Mouse (Mus musculus): Measurements from ENCODE around the gene Dpf2.

The Dpf2 gene

DNA sequence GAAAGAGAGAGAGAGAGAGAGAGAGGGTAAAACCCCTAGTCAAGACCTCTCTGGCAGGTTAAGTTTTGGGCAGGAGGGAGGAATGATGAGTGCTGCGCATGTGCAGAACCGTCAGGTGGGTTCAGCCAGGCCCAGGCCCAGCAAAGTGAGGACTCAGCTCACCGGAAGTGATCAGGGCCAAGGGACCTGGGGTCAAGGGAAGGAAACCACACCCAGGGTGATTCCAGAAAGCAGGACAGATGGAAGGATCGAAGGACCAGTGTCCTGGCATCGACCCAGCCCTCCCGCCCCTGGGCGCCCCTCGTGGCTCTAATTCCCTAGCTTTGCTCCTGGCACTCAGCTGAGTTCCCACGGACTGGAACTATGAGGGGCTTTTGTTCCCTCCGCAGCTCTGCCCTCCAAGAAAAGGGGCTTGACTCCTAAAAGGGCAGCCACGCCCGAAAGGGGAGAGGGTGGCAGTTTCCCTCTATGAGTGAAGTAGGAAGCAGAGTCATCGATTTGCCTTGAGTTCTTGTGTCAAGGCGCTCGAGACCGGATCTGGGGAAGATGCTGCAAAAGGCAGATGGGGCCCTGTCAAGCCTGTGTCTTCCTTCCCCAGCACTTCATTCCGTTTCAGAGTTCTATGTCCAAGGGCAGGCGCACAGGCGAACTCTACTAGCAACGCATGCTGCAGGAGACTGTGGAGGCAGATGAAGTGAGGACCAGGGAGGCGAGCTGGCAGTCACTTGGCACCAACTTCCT, 24.5 kb upstream of the Dpf2 start:
- no peak for DNase-seq (ENCODE audit: low read depth, low spot score)

DNA sequence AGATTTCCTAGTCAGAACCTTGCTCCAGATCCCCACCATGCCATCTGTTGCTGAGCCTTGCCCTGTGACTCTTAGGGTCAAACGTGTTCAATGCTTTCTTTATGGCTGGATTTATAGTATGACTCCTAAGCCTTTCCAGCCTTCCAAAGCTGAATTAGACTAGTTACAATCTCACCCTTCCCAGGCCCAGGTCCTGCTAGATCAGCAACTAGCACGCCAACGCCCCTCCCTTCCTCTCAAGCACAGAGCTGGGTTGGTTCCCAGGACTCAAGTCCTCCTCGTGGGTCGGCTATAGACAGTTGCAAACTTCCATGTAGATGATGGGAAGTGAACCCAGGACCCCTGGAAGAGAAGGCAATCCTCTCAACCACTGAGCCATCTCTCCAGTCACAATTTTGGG, 22.9 kb upstream of the Dpf2 start:
- no peak for DNase-seq (ENCODE audit: low read depth, low spot score)

DNA sequence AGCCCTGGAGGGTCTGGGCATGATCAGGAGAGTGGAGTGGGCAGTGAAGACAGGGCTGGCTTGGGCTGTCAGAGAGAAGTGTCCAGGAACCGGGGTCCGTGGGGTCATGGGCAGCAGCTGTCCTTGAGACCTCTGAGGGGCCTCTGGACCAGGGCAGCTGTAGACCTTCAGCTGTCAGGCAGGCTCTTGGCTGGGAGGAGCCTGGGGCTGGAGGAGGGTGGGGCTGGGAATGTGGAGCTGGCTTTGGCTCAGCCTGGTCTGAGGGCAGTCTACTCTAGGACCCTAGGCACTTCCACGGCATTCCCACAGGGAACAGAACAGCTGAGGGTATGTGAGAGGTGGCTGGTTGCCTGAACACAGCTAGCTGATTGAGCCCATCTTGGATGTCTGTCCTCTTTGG, 22.5 kb upstream of the Dpf2 start:
- no peak for DNase-seq (ENCODE audit: low read depth, low spot score)

DNA sequence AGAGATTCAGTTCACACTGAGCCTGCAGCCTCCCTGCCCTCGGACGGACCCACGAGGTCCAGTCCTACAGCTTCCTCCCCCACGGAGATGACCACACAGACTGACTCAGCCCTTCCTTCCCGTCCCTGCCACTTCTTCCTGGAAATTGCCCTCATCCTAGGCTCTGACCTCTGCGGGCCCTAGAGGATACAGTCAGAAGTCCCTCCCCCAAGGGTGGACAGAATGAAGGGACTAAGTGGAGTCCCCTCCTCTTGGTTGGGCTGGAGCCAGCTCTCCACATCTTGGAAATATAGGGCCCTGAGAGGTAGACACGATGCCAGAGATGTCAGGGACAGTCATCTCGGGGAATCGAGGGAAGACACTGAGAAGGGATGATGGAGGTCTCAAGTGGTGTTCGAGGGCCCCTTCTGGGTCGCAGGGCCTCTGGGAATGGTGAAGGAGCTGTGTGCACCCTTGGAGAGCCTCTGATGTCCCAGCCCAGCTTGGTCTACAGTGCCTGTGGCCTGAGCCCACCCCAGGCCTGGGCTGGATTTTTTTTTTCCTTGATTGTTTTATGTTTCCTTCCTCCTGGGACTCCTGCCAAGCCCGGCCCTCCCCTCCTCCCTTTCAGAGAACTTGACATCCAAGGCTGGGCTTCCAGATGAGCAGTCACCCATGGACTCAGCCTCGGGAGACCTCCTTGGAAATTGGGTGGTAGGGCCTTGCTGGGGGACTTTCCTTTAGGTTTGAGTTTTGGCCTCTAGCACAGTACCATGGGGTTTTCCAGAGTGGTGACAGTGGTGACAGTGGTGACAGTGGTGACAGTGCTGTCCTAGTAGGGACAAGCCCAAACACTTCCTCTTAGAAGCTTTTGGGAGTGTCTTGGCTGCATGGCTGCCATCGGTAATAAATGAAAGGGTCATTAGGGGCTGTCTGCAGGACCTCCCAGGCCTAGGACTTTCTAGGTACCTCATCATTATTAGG, 17.1 kb upstream of the Dpf2 start:
- DNase-seq (ENCODE audit: low read depth, low spot score): no peak

DNA sequence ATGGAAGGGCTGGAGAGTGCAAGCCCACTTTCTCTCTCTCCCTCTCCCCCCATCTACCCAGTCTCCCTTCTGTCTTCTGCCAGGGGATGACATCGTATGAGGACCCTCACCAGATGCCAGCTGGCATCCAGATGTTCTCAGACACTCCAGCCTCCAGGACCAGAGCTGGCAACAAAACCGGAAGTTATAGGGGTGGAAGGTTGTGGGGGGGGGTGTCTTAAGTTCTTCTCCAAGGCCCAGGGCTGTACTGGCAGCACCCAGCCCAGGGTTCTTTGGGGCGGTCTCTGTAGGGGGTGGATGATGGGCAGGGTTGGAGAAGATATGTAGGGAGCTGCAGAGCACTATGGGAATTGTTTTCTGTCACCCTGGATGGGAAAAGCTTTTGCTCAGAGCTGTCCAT, 15.7 kb upstream of the Dpf2 start:
- DNase-seq (ENCODE audit: low read depth, low spot score): no peak

DNA sequence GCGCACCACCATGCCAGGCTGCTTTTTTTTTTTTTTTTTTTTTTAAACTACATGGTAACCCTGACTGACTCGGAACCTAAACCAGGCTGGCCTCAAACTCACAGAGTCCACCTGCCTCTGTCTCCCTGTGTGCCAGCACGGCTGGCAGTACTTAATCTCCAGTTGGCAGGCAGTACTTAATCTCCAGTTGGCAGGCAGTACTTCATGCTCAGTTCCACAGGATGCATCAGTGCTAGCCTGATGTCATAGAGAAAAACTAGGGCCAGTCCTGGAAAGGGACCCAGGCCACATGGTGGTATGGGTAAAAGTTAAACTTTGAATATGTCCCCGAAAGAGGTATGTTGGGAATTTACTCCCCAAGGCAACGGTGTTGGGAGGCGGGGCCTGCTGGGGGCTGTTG, 15.3 kb upstream of the Dpf2 start:
- peak; percentile 51 for DNase-seq (ENCODE audit: low read depth, low spot score)

DNA sequence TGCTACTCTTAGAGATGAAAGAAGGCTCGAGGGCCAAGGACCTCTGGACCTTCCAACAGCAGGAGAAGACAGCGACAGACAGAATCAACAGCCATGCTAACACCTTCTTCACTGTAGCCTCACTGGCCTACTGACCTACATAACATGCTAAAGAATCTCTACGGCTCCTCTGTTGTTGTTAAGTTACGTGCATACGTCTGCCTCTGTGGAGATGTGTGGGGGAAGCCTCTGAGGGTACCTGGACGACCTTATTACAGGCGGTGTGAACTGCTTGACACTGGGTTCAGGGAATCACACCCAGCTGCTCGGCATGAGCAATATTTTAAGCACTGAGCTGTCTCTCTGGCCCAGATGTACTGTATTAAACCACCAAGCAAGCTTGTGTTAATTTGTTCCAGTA, 14.7 kb upstream of the Dpf2 start:
- DNase-seq (ENCODE audit: low read depth, low spot score): no peak

DNA sequence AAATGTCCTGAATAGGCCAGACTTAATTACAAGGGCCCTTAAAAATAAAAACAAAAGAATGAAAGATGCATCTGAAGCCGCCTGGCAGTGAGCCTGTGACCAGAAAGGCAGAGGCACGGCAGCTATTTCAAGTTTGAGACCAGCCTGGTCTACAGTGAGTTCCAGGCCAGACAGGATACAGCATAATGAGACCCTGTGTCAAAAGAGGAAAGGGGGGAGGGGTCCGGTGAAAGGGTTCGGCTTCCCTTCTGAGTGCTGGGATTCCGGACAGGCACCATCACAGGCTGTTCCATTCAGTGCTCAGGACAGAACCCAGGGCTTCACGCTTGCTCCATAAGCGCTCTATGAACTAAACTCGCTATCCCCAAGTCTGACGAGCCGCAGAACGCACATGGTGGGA, 14.2 kb upstream of the Dpf2 start:
- DNase-seq (ENCODE audit: low read depth, low spot score): no peak

DNA sequence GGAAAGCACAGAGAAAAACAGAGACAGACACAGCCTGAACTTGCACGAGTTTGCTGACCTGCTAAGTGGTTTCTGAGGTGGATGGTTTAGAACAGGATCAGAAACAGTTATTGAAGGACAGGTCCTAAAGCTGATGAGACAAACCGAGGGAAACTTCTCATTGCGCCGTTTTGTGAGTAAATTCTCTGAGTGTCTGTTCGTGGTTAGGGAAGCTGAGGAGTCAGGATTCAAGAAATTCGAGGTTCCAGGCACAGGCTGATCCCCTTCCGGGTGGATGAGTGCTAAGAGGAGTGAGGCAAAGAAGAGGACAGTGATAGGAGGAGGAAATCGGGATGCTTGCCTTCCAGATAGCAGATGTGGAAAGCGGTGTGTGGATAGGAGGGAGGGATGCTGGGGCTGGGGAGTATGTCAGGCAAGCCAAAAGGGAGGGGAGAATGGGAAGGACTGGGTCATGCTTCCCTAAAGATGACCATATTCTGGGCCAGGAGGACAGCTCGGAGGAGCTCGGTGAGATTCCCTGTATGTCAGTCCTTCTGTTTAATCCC, 12.6 kb upstream of the Dpf2 start:
- peak; percentile 21 for DNase-seq (ENCODE audit: low read depth, low spot score)

DNA sequence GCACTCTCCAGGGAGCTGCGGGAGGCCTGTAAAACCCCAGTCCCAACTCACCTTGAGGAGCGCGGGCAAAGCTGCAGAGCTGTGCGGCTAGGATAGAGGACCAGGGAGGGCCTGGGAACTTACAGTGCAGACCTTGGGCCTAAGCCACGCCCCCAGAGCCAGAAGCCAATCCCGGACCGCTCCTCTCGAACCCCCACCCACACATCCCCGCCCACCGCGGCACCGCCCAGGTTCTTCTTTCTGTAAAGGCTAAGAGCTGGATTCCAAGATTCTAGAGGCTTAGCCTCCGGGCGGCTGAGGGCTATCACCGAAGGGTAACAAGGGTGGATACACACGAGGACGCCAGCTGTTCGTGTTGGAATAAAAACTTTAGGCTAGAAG, 11.9 kb upstream of the Dpf2 start, which contains the start of gene Cdc42ep2:
Gene Cdc42ep2 (minus strand): TSS at position 104 of the 381 bp plus-strand sequence.
- DNase-seq (ENCODE audit: low read depth, low spot score): peak; percentile 99

DNA sequence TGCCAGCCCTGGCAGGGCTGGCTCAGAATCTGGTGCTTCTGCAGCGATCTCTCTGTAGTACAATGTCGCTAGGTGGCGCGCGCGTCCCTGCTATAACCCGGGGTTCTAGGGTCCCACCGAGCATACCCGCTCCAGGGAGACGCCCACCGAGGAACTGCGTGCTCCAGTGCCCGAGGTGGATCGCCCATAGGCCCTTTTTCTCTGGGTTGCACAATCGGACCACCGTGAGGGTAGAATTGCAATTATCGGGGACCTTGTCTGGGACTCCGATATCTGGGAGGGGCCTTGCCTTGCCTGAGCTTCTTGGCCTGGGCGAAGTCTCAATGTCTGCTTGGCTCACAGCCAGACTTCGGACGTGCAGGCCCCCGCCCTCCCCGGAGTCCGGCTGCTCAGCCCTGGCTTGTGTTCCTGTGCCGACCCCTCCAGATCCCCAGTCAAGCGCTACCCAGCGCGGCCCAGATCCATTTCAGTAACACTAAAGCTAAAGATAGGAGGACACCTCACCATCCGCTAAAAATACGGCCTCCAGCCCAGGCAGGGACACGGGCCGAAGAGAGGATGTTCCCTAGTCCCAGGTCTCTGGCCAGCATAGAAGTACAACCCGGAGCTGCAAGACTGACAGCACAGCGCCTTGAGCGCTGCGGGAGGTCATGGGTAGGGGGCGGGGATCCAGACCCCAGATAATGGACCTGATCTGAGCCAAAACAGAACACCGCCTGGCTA, 11.3 kb upstream of the Dpf2 start:
- DNase-seq (ENCODE audit: low read depth, low spot score): peak; percentile 91

DNA sequence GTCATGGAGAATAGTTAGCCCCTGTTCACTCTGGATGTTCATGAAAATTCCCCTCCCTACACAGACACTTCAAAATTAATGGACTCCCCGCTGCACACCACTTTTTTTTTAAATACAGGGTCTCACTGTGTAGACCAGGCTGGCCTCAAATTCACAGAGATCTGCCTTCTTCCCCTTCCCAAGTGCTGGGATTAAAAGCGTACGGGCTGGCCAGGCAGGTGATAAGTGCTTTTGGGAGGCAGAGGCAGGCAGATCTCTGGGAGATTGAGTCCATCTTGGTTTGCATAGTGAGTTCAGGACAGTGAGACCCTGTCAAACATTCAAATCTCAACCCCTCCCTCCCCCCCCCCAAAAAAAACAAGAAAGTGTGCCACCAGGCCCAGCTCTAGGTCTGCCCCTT, 10.2 kb upstream of the Dpf2 start:
- DNase-seq (ENCODE audit: low read depth, low spot score): no peak

DNA sequence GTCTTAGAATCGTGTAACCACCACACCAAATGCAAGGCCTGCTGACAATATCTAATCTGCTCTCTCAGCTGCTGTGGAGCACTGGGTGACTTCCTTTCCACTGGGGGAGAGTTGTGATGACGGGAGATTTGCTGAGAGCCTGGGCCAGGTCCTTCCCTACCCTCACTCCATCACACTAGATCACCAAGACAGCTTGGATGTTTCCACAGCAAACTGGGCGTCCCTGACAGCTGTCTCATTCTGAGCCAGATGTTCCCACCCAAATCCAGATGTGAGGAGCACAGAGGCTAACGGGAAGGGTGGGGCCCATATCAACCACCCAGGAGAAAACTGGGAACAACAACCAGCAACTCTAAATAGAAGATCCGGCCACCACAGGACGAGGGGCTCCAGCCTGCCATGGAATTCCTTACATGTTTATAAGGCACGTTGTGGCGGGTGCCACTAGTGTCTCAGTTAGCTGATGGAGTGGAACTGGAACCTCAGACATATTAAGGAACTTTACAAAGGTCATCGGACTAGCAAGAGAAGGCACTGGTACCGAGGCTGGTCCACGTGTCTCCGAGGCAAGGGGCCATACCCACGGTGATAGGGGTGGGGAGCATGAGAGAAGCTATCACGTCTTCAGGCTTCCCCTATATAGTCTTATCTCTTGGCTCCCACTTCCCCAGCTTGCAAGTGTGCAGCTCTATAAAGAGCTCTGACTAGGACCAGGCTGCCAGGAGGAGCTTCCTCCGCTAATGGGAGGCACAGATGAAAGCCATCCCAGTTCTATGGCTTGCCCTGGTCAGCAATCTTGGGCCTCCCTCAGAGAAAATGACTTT, 9.5 kb upstream of the Dpf2 start:
- no peak for DNase-seq (ENCODE audit: low read depth, low spot score)

DNA sequence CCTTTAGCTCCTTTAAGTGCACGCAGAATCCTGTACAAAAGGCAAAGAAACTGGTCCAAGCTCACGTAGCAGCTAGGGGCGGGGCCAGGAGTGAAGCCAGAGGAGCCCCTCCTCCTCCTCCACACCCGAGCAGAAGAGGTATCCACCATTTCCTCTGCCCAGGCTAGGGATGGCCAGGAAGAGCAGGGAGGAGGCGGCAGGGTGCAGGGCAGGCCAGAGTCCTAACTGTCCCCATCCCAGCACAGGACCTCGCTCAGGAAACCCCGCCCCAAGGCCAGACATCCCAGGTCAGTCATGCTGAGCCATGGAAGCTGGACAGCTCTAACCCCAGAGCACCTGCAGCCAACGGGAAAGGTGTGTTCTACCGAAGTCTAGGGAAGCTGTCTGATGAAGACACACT, 8.9 kb upstream of the Dpf2 start:
- DNase-seq (ENCODE audit: low read depth, low spot score): no peak

DNA sequence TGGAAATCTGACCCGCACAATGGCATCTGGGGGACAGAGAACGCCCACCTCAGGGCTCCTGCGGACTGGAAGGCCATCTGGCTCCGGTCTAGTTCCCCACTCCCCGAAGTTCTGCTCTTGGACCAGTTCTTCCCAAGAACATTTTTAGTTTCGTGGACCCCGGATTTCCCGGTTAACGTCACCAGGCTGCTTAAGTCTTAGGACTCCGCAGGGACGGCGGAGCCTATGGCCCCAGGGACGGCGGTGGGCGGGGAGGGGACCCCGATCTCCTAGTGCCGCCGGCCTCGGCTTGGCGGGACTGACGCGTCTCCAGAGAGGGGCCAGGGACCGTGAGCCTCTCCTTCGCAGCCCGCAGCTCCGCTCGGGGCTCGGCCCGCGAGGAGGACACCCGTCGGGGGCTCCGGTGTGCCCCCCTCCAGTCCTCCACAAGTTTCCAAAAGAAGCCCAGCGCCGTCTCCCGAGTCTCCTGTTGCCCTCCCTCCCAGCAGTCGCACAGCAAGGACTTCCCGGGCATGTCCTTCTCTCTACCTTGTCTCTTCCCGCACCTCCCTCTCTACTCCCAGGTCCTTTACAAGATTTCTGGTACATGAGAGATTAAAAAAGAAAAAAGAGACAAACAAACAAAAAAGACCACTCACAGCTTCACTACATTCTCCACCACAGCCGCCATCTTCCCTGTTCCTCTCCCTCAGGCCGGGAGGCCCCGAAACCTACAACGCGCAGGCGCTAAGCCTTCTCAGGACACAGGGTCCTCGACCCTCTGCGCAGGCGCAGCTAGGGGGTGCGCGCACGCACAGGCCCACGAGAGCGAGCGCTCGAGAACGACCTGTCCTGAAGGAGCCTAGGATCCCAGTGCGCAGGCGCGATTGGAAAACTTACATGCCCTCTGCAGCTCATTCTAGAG, 455 bp downstream of the Dpf2 start:
- DNase-seq (ENCODE audit: low read depth, low spot score): peak; percentile 99

DNA sequence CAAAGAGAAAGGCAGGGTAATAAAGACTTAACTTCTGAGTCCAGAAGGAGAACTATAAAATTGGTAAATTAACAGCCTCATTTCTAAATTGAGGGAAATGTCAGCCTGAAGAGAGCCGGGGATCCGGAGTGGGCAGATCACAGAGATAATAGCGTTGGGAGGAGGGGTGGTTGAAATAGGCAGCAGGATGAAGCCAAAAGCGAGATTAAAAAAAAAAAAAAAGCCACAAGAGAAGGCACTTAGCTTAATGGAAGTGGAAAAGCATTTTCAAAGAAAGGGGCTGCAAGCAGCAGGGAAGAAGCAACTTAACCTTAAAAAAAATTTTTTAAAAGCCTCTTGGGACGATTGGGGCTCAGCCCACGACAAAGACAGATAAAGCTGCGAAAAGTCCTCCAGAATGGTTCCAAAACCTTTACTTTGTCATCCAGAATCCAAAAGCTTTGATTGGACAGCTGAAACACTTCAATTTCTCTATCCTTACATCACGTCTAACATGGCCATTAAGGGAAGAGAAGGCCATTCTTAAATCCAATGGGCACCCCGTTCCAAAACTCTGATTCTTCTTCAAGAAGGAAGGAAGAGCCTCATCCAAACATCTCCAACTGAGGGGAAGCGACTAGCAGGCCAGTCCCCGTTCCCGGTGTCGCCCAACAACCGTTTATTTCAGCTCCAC, 1.2 kb downstream of the Dpf2 start:
- peak; percentile 23 for DNase-seq (ENCODE audit: low read depth, low spot score)

DNA sequence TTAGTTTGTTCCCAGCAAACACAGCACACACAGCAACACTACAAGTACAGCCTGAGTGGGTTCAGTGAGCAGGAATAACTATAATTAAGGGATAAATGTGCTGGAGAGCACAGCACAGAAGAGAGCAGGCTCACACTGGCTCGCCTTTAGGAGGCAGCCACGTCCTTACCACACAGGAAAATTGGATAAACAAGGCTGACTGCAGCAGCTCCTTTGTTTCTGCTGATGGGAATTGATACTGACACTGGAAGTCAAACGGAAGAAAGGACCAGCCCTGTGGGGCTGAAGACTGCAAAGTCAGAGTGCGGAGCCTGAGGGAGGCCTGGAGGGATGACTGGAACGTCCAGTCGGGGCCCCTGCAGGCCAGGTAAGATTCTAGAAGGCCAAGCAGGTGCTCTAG, 2.6 kb downstream of the Dpf2 start:
- peak; percentile 50 for DNase-seq (ENCODE audit: low read depth, low spot score)

DNA sequence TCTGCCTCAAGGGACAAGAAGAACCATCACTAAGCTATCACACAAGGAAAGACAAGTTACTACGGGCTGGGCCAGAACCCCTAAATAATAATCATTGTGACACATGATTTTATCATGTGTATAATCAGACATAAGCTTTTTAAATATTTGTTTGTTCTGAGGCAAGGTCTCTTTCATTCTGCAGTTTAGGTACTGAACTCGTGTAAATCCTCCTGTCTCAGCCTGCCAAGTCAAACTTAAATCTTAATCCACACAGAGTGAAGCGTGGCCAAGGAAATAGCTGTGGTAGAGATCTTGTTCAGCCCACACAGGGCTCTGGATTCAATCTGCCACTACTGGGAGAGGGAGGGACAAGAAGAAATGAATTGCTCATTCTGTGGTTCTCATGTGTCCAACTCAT, 5.5 kb downstream of the Dpf2 start:
- no peak for DNase-seq (ENCODE audit: low read depth, low spot score)

DNA sequence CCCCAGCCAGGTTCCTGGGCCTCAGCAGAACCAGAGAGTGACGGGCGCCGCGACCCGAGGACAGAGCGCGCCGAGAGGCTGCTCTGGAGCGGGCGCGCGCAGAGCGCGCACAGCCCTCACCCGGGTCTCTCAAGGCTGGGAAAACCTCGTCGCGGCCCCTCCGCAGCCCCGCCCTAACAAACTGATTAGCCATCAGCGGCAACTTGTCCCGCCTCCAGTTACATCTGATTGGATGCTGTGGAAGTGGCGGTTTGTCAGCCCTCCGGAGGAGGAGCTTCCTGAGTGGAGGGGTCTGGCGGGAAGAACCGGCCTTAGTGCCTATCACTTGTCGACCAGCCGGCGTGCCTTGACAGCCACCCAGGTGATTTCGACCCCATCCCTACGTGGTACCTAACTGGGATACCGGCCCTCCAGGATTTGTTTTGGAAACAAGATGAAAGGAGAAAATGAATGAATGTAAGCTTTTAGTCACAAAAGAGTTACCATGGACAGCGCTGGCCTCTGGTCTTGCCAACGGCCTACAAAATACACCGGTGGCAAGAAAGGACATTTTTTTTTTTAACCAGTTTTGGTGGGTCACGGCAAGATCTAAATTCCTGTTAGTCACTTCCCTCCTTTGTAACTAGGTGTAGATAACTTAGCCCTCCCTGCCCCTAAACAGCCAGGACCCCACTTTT, 18.7 kb downstream of the Dpf2 start, which contains the start of gene Tigd3:
Gene Tigd3 (minus strand): TSS at position 148 of the 677 bp plus-strand sequence.
- DNase-seq (ENCODE audit: low read depth, low spot score): peak; percentile 97
